Mouse (Mus musculus): ENCODE data around the gene Ctsd. TPM values are rescaled to one million over a fixed set of nuclear protein-coding genes. Genes with fewer than 3 reads are reported as not detected.

Ctsd gene
- total and polyA plus RNA-seq, 3 experiments = 61.2 to 107 (median 104) TPM

- TF ChIP-seq JUN (IDR thresholded peaks at IDR 0.05; ENCODE audit: insufficient read depth, low read depth, low read length) (no peak), ELF1 (IDR thresholded peaks at IDR 0.05; ENCODE audit: low read depth, low read length) (no peak), NRF1 (IDR thresholded peaks at IDR 0.05; ENCODE audit: low read depth, low read length) (no peak), EP300 (IDR thresholded peaks at IDR 0.05; ENCODE audit: low read length) (no peak)
These were observed 7.6 kb upstream of the Ctsd start for GRCm38 (mm10) chr7:142395472-142395871.

DNA sequence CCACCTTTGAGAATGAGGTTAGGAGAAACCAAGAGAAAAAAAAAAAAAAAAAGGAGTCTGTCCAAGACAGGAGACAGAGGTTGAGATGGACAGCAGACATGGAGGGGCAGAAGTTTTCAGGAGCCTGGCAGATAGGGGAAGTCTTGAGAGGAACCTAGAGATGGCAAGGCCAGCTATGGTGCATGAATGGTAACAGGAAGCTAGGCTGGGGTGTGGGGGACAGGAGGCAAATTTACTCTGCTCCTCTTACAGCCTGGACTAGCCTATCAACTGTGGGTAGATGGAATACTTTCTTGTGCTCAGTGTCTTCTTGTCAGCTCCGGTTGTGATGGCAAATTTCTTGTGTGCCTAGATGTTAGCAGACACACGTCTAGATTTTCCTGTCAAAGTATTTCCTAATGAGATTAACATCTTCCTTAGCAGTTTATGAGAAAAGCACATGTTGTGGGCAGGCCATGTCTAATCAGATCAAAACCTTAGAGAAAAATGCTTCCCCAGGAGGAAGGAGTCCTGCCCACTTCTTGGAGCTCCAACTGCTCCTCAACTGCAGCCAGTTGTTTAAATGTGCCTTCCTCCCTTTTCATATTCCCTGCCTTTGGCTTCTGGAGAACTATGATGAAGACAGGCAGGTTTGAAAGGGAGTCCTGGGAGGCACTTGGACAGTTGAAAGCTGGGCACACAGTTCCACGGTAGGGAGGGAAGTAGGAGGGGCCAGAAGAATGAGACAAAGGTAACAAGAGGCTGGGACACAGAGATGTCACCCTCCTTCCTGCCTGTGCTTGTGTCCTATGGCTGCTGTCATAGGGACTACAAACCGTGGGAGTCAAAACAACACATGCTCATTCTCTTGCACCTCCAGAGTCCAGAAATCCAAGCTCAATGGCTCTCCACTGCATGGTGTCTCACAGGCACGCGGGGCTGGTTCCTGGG is 6.7 kb upstream of the Ctsd start:
- Histone ChIP-seq H3K4me2 (ENCODE audit: insufficient read depth, low read depth, poor library complexity, severe bottlenecking) (no peak overlapping the region), H3K9ac (ENCODE audit: insufficient read depth, low read depth) (no peak overlapping the region), H3K36me3 (replicated peaks in 1 of 2; ENCODE audit: control insufficient read depth in 1 of 2, insufficient read depth in 1 of 2, low read length in 1 of 2) (no peaks in the 10 kb centered on the region), H3K79me2 (replicated peaks; ENCODE audit: control insufficient read depth, extremely low read depth, insufficient read depth, poor library complexity, severe bottlenecking) (no peaks in the 10 kb centered on the region), H3K4me1 (ENCODE audit: control insufficient read depth in 1 of 2, insufficient read depth in 2 of 2) (peaks cover 28 to 66% of the 10 kb centered on the region in 2 experiments), H3K27ac (ENCODE audit: insufficient read depth, low read depth) (no peak overlapping the region), H3K27me3 (replicated peaks) (no peaks in the 10 kb centered on the region), H3K9me3 (replicated peaks; ENCODE audit: low read length) (no peaks in the 10 kb centered on the region), H3K4me3 (replicated peaks in 1 of 3; ENCODE audit: low read depth in 2 of 3, low read length in 2 of 3, poor library complexity in 1 of 3) (no peak overlapping the region)
- TF ChIP-seq MEF2A (IDR thresholded peaks at IDR 0.05; ENCODE audit: borderline replicate concordance, low read depth, low read length) = no peak
- in situ Hi-C loops (cut with MboI; ENCODE audit: low pct_ligation_motif_present, low pct_unique_long_range_greater_than_20kb, low sequenced_read_pairs) (no loop called here), dilution Hi-C loops (cut with MboI; ENCODE audit: extremely low pct_ligation_motif_present, extremely low pct_unique_long_range_greater_than_20kb, low sequenced_read_pairs) (no loop called here)
- DNase-seq (ENCODE audit: extremely low read depth) = no peak

More at GRCm38 (mm10) chr7:142395472-142395871, 7.6 kb upstream of the Ctsd start:
- H3K27ac ChIP-seq (ENCODE audit: insufficient read depth, low read depth) = no peak overlapping the region
- dilution Hi-C loops (cut with MboI; ENCODE audit: extremely low pct_ligation_motif_present, extremely low pct_unique_long_range_greater_than_20kb, low sequenced_read_pairs) = no loop called here
- no peak for DNase-seq (ENCODE audit: extremely low read depth)
- H3K27me3 ChIP-seq (replicated peaks) = no peaks in the 10 kb centered on the region
- in situ Hi-C loops (cut with MboI; ENCODE audit: low pct_ligation_motif_present, low pct_unique_long_range_greater_than_20kb, low sequenced_read_pairs) = no loop called here
- H3K9ac ChIP-seq (ENCODE audit: insufficient read depth, low read depth) = no peak overlapping the region
- no peaks in the 10 kb centered on the region for H3K36me3 ChIP-seq (replicated peaks in 1 of 2; ENCODE audit: control insufficient read depth in 1 of 2, insufficient read depth in 1 of 2, low read length in 1 of 2)
- H3K4me2 ChIP-seq (ENCODE audit: insufficient read depth, low read depth, poor library complexity, severe bottlenecking) = no peak overlapping the region
- no peak overlapping the region for H3K4me3 ChIP-seq (replicated peaks in 1 of 3; ENCODE audit: low read depth in 2 of 3, low read length in 2 of 3, poor library complexity in 1 of 3)
- no peaks in the 10 kb centered on the region for H3K79me2 ChIP-seq (replicated peaks; ENCODE audit: control insufficient read depth, extremely low read depth, insufficient read depth, poor library complexity, severe bottlenecking)
- no peaks in the 10 kb centered on the region for H3K9me3 ChIP-seq (replicated peaks; ENCODE audit: low read length)
- peaks cover 28 to 63% of the 10 kb centered on the region in 2 experiments for H3K4me1 ChIP-seq (ENCODE audit: control insufficient read depth in 1 of 2, insufficient read depth in 2 of 2)

GRCm38 (mm10) chr7:142393191-142393590 is 5.4 kb upstream of the Ctsd start:
- Histone ChIP-seq H3K4me2 (ENCODE audit: insufficient read depth, low read depth, poor library complexity, severe bottlenecking) (no peak overlapping the region), H3K9me3 (replicated peaks; ENCODE audit: low read length) (no peaks in the 10 kb centered on the region), H3K9ac (ENCODE audit: insufficient read depth, low read depth) (no peak overlapping the region), H3K4me1 (ENCODE audit: control insufficient read depth in 1 of 2, insufficient read depth in 2 of 2) (peaks cover 24 to 56% of the 10 kb centered on the region in 2 experiments), H3K4me3 (replicated peaks in 1 of 3; ENCODE audit: low read depth in 2 of 3, low read length in 2 of 3, poor library complexity in 1 of 3) (no peak overlapping the region), H3K79me2 (replicated peaks; ENCODE audit: control insufficient read depth, extremely low read depth, insufficient read depth, poor library complexity, severe bottlenecking) (no peaks in the 10 kb centered on the region), H3K27me3 (replicated peaks) (no peaks in the 10 kb centered on the region), H3K36me3 (replicated peaks in 1 of 2; ENCODE audit: control insufficient read depth in 1 of 2, insufficient read depth in 1 of 2, low read length in 1 of 2) (no peaks in the 10 kb centered on the region), H3K27ac (ENCODE audit: insufficient read depth, low read depth) (peak overlapping the region; percentile 11; the same call in 1 of the 2 replicates)
- peak; percentile 84 for DNase-seq (ENCODE audit: extremely low read depth)
- dilution Hi-C loops (cut with MboI; ENCODE audit: extremely low pct_ligation_motif_present, extremely low pct_unique_long_range_greater_than_20kb, low sequenced_read_pairs) (no loop called here), in situ Hi-C loops (cut with MboI; ENCODE audit: low pct_ligation_motif_present, low pct_unique_long_range_greater_than_20kb, low sequenced_read_pairs) (no loop called here)
- TF ChIP-seq SMC3 (IDR thresholded peaks at IDR 0.05; ENCODE audit: low read depth, low read length) (no peak), IRF4 (IDR thresholded peaks at IDR 0.05; ENCODE audit: low read depth, low read length) (peak; percentile 25; the same call in 1 of the 2 replicates), MXI1 (IDR thresholded peaks at IDR 0.05; ENCODE audit: low read depth, low read length) (no peak), GABPA (IDR thresholded peaks at IDR 0.05; ENCODE audit: insufficient replicate concordance, low read depth, low read length) (no peak), HCFC1 (IDR thresholded peaks at IDR 0.05; ENCODE audit: low read depth, low read length) (no peak), RAD21 (IDR thresholded peaks at IDR 0.05; ENCODE audit: low read depth, low read length) (no peak), MYC (IDR thresholded peaks at IDR 0.05; ENCODE audit: low read depth, low read length) (no peak), SIN3A (IDR thresholded peaks at IDR 0.05; ENCODE audit: low read length) (no peak), CHD2 (IDR thresholded peaks at IDR 0.05; ENCODE audit: low read length) (peak; percentile 79), MEF2A (IDR thresholded peaks at IDR 0.05; ENCODE audit: borderline replicate concordance, low read depth, low read length) (no peak), ELF1 (IDR thresholded peaks at IDR 0.05; ENCODE audit: low read depth, low read length) (no peak), NELFE (IDR thresholded peaks at IDR 0.05; ENCODE audit: low read depth, low read length) (no peak), ZC3H11A (IDR thresholded peaks at IDR 0.05; ENCODE audit: low read depth, low read length) (no peak), NRF1 (IDR thresholded peaks at IDR 0.05; ENCODE audit: low read depth, low read length) (no peak), POLR2AphosphoS2 (IDR thresholded peaks at IDR 0.05; ENCODE audit: low read depth, low read length) (no peak), ZNF384 (IDR thresholded peaks at IDR 0.05; ENCODE audit: low read depth, low read length) (no peak), MAZ (IDR thresholded peaks at IDR 0.05; ENCODE audit: low read depth, low read length) (no peak), TCF12 (IDR thresholded peaks at IDR 0.05; ENCODE audit: low read depth, low read length) (no peak), JUND (conservative IDR thresholded peaks at IDR 0.05; ENCODE audit: low read depth, low read length) (no peak; the same call in 1 of the 2 replicates), POLR2A (IDR thresholded peaks at IDR 0.05; ENCODE audit: low read depth, low read length) (0 out of 2 replicates have a peak, but pooled peaks have one; percentile 21), RCOR1 (conservative IDR thresholded peaks at IDR 0.05; ENCODE audit: low read depth, low read length) (no peak), JUN (IDR thresholded peaks at IDR 0.05; ENCODE audit: insufficient read depth, low read depth, low read length) (0 out of 2 replicates have a peak, but pooled peaks have one; percentile 14)

All from CH12.LX (cell line).